Mouse (Mus musculus) hindbrain, embryonic 10.5 days (tissue): ENCODE results near the gene Cdc20. TPM values are rescaled to one million over a fixed set of nuclear protein-coding genes. Genes with fewer than 3 reads are reported as not detected.

Experiments used
- polyA plus RNA-seq: library from polyadenylated mRNA; unstranded; fragments of >200 nt; fragmentation: Nextera tagmentation; extraction: Ambion mirVana; gene quantifications from 2 replicates; pipeline ENCODE4 v1.2.1, GENCODE M21; 2016

Cdc20 gene
- polyA plus RNA-seq, 1 experiment from 2014 or later: 330 TPM

Other genes starting within 250 kb of the Cdc20 start
- 104 and 106 TPM in 2 replicates for gene Ptprf, start 145.9 kb downstream of the Cdc20 start, polyA plus RNA-seq
- 7.0 and 11.7 TPM in 2 replicates for gene Szt2, start 28.1 kb downstream of the Cdc20 start, polyA plus RNA-seq
- gene Med8, start 28.0 kb downstream of the Cdc20 start, polyA plus RNA-seq: 163 and 170 TPM in 2 replicates
- 49.0 and 51.8 TPM in 2 replicates for gene Elovl1, start 9.3 kb downstream of the Cdc20 start, polyA plus RNA-seq
- gene Mpl, start 20.2 kb upstream of the Cdc20 start, polyA plus RNA-seq: 1.2 and 1.3 TPM in 2 replicates
- 16.0 and 19.5 TPM in 2 replicates for gene Tie1, start 52.7 kb upstream of the Cdc20 start, polyA plus RNA-seq
- 1.1 and 2.8 TPM in 2 replicates for gene 2610528J11Rik, start 89.6 kb upstream of the Cdc20 start, polyA plus RNA-seq
- gene Tmem125, start 106.7 kb upstream of the Cdc20 start, polyA plus RNA-seq: 0.71 and 1.1 TPM in 2 replicates
- 0.71 and 1.3 TPM in 2 replicates for gene Cfap57, start 183.4 kb upstream of the Cdc20 start, polyA plus RNA-seq
- 148 and 192 TPM in 2 replicates for gene Ebna1bp2, start 183.4 kb upstream of the Cdc20 start, polyA plus RNA-seq
- gene Olfr62, start 221.6 kb upstream of the Cdc20 start, polyA plus RNA-seq: not detected in 2 replicates